Mouse (Mus musculus): ENCODE data around the gene Cckar. TPM values are rescaled to one million over a fixed set of nuclear protein-coding genes. Genes with fewer than 3 reads are reported as not detected.

The Cckar gene
- total and polyA plus RNA-seq, 2 experiments from 2014 or later, result 0.05 TPM; not detected in 1

DNA sequence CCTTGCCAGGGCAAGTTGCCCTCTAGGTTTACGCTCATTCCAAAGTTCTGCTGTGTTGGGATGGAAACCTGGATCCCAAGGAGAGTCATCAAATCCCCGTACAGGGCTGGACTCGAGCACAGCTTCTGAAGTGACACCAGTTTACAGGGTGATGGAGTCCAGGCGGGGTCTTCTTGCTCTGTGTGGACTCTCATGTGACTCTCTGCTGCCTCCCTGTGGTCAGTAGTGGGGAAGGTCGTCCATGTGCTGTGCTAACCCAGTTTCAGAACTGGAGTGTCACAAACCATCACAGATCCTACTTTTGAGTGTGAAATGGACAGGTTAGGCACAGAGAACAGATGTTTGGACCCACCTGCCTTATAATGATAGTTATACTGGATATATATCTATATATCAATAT, 35.2 kb downstream of the Cckar start:
- Histone ChIP-seq H3K4me3 (ENCODE audit: low read depth, low read length) (no peak overlapping the region), H3K9ac (replicated peaks; ENCODE audit: low read depth, low read length) (no peak overlapping the region), H3K4me2 (ENCODE audit: low read depth, low read length) (no peak overlapping the region), H3K36me3 (replicated peaks; ENCODE audit: control insufficient read depth, insufficient read depth, low read length) (no peaks in the 10 kb centered on the region), H3K9me3 (replicated peaks; ENCODE audit: control insufficient read depth, low read length) (no peaks in the 10 kb centered on the region), H3K4me1 (ENCODE audit: control insufficient read depth, insufficient read depth) (no peaks in the 10 kb centered on the region), H3K27ac (ENCODE audit: low read depth) (no peak overlapping the region), H3K27me3 (ENCODE audit: control insufficient read depth, insufficient read depth, low read length) (no peaks in the 10 kb centered on the region)
- ATAC-seq (ENCODE audit: insufficient read depth, low read depth) (peak; percentile 85), DNase-seq (ENCODE audit: low spot score) (peak; percentile 50)
- TF ChIP-seq CTCF (IDR thresholded peaks at IDR 0.05; ENCODE audit: low read depth) (peak; percentile 85), EP300 (IDR thresholded peaks at IDR 0.05; ENCODE audit: low read depth) (no peak)
- WGBS, result 20% methylated on average over 5 of the region's 5 CpGs

DNA sequence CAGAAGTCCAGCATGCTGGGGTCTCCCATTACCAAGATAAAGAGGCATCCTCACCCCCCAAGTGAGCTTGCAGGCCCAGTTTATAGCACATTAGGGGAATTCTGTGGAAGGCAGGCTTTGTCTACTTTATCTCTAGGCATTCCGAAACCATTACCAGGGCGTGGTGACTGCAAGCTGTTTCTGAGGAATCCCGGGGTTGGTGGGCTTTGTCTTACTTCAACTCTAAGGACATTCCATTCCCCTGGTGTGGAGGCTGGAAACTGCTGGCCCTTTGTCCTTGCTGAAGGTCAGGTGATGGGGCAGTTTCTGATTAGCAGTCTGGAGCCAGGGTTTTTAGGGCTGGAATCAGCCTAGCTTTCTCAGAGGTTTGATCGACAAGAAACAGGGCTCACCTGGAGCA, 36.0 kb downstream of the Cckar start:
- Histone ChIP-seq H3K9me3 (replicated peaks; ENCODE audit: control insufficient read depth, low read length) (no peaks in the 10 kb centered on the region), H3K4me3 (ENCODE audit: low read depth, low read length) (no peak overlapping the region), H3K4me2 (ENCODE audit: low read depth, low read length) (no peak overlapping the region), H3K9ac (replicated peaks; ENCODE audit: low read depth, low read length) (no peak overlapping the region), H3K27me3 (ENCODE audit: control insufficient read depth, insufficient read depth, low read length) (no peaks in the 10 kb centered on the region), H3K4me1 (ENCODE audit: control insufficient read depth, insufficient read depth) (no peaks in the 10 kb centered on the region), H3K36me3 (replicated peaks; ENCODE audit: control insufficient read depth, insufficient read depth, low read length) (no peaks in the 10 kb centered on the region), H3K27ac (ENCODE audit: low read depth) (no peak overlapping the region)
- TF ChIP-seq CTCF (IDR thresholded peaks at IDR 0.05; ENCODE audit: low read depth) (no peak), EP300 (IDR thresholded peaks at IDR 0.05; ENCODE audit: low read depth) (no peak)
- no peak for DNase-seq (ENCODE audit: low spot score)
- 48% methylated on average over 4 of the region's 4 CpGs for WGBS
- no peak for ATAC-seq (ENCODE audit: insufficient read depth, low read depth)

DNA sequence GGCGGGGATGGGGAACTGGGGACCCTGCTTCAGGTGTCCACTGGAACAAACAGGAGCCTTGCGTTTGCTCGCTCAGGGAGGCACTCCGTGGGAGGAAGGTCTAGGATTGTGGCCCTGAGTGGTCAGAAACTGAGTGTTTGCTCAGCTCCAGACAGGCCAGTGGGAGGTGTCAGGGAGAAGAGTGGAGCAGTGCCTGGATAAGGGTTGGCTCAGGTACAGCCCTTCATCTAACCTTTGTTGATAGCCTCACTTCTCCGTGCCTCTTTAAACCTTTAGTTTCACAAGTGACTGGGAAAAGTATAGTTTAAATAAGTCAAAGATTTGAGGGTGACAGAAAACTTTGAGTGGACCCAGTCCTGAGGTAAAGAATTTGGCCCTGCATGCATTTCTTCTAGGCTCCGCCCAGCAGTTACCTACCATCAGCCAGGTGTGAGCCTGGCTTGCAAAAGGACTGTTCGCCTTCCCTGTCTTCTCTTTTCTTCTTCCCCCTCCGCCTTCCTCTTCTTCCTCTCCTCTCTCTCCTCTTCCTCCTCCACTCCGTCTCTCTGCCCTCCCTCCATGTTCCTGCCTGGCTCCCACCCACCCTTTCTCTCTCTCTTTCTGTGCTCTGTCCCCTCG, 37.1 kb downstream of the Cckar start:
- no peak overlapping the region for H3K4me2 ChIP-seq (ENCODE audit: low read depth, low read length)
- no peaks in the 10 kb centered on the region for H3K9me3 ChIP-seq (replicated peaks; ENCODE audit: control insufficient read depth, low read length)
- H3K27me3 ChIP-seq (ENCODE audit: control insufficient read depth, insufficient read depth, low read length), result no peaks in the 10 kb centered on the region
- no peaks in the 10 kb centered on the region for H3K4me1 ChIP-seq (ENCODE audit: control insufficient read depth, insufficient read depth)
- H3K4me3 ChIP-seq (ENCODE audit: low read depth, low read length), result no peak overlapping the region
- no peak overlapping the region for H3K27ac ChIP-seq (ENCODE audit: low read depth)
- H3K9ac ChIP-seq (replicated peaks; ENCODE audit: low read depth, low read length), result no peak overlapping the region
- no peaks in the 10 kb centered on the region for H3K36me3 ChIP-seq (replicated peaks; ENCODE audit: control insufficient read depth, insufficient read depth, low read length)
- no peak for TF ChIP-seq EP300 (IDR thresholded peaks at IDR 0.05; ENCODE audit: low read depth)
- TF ChIP-seq CTCF (IDR thresholded peaks at IDR 0.05; ENCODE audit: low read depth), result no peak
- DNase-seq (ENCODE audit: low spot score) (no peak), ATAC-seq (ENCODE audit: insufficient read depth, low read depth) (no peak)
- WGBS, result 82% methylated on average over 10 of the region's 10 CpGs

DNA sequence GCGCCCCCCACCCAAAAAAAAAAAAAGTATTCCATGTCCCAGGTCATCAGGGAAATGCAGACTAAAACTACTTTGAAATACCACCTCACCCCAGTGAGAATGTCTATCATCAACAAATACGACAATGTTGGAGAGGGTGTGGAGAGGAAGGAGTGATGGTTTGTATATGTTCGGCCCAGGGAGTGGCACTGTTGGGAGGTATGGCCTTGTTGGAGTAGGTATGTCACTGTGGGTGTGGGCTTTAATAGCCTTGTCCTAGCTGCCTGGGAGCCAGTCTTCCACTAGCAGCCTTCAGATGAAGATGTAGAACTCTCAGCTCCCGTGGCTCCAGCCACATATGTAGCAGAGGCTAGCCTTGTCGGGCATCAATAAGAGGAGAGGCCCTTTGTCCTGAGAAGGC, 39.5 kb downstream of the Cckar start:
- no peaks in the 10 kb centered on the region for H3K4me1 ChIP-seq (ENCODE audit: control insufficient read depth, insufficient read depth)
- H3K4me3 ChIP-seq (ENCODE audit: low read depth, low read length), result no peak overlapping the region
- H3K27me3 ChIP-seq (ENCODE audit: control insufficient read depth, insufficient read depth, low read length), result no peaks in the 10 kb centered on the region
- H3K9me3 ChIP-seq (replicated peaks; ENCODE audit: control insufficient read depth, low read length), result no peaks in the 10 kb centered on the region
- TF ChIP-seq EP300 (IDR thresholded peaks at IDR 0.05; ENCODE audit: low read depth), result no peak
- no peak for TF ChIP-seq CTCF (IDR thresholded peaks at IDR 0.05; ENCODE audit: low read depth)
- H3K4me2 ChIP-seq (ENCODE audit: low read depth, low read length), result no peak overlapping the region
- H3K9ac ChIP-seq (replicated peaks; ENCODE audit: low read depth, low read length), result no peak overlapping the region
- WGBS, result 71% methylated on average over 5 of the region's 5 CpGs
- H3K36me3 ChIP-seq (replicated peaks; ENCODE audit: control insufficient read depth, insufficient read depth, low read length), result no peaks in the 10 kb centered on the region
- ATAC-seq (ENCODE audit: insufficient read depth, low read depth) (no peak), DNase-seq (ENCODE audit: low spot score) (no peak)
- H3K27ac ChIP-seq (ENCODE audit: low read depth), result no peak overlapping the region

DNA sequence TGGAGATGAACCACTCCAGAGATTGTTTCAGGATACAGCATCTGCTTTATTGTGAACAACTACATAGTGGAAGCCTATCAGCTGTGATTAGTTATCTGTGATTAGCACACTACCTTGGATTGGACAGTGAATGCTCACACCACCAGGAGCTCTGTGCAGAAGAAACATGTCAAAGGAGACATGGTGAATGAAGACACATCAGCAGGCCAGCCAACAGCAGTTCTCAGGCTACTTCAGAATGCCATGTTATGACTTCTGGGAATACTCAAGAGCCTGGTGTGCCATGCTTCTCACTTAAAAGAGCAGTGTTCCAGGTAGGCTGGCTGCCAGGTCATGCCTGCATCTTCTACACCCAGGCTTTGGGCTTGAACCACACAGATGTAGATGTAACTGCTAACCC, 43.8 kb downstream of the Cckar start:
- DNase-seq (ENCODE audit: low spot score) (no peak), ATAC-seq (ENCODE audit: insufficient read depth, low read depth) (no peak)
- H3K4me1 ChIP-seq (ENCODE audit: control insufficient read depth, insufficient read depth), result no peaks in the 10 kb centered on the region
- no peak overlapping the region for H3K9ac ChIP-seq (replicated peaks; ENCODE audit: low read depth, low read length)
- H3K4me2 ChIP-seq (ENCODE audit: low read depth, low read length), result no peak overlapping the region
- TF ChIP-seq EP300 (IDR thresholded peaks at IDR 0.05; ENCODE audit: low read depth) (no peak), CTCF (IDR thresholded peaks at IDR 0.05; ENCODE audit: low read depth) (no peak)
- no peak overlapping the region for H3K27ac ChIP-seq (ENCODE audit: low read depth)
- no peaks in the 10 kb centered on the region for H3K36me3 ChIP-seq (replicated peaks; ENCODE audit: control insufficient read depth, insufficient read depth, low read length)
- no peak overlapping the region for H3K4me3 ChIP-seq (ENCODE audit: low read depth, low read length)
- H3K27me3 ChIP-seq (ENCODE audit: control insufficient read depth, insufficient read depth, low read length), result no peaks in the 10 kb centered on the region
- no peaks in the 10 kb centered on the region for H3K9me3 ChIP-seq (replicated peaks; ENCODE audit: control insufficient read depth, low read length)

DNA sequence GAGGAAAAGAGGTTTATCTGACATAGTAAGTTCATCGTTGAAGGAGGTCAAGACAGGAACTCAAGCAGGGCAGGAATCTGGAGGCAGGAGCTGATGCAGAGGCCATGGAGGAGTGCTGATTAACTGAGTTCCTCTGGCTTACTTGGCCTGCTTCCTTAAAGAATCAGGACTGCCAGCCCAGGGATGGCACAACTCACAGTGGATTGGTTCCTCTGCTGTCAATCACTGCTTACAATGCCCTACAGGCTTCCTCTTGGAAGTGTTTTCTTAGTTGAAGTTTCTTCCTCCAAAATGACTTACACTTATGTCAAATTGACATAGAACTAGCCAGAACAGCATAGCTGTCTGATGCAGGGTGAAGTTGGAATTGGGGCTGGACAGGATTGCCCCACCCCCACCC, 45.1 kb downstream of the Cckar start:
- Histone ChIP-seq H3K4me1 (ENCODE audit: control insufficient read depth, insufficient read depth) (no peaks in the 10 kb centered on the region), H3K4me2 (ENCODE audit: low read depth, low read length) (no peak overlapping the region), H3K9ac (replicated peaks; ENCODE audit: low read depth, low read length) (no peak overlapping the region), H3K36me3 (replicated peaks; ENCODE audit: control insufficient read depth, insufficient read depth, low read length) (peaks cover 3% of the 10 kb centered on the region; the same call in 1 of the 2 replicates), H3K27me3 (ENCODE audit: control insufficient read depth, insufficient read depth, low read length) (no peaks in the 10 kb centered on the region), H3K9me3 (replicated peaks; ENCODE audit: control insufficient read depth, low read length) (no peaks in the 10 kb centered on the region), H3K4me3 (ENCODE audit: low read depth, low read length) (no peak overlapping the region), H3K27ac (ENCODE audit: low read depth) (no peak overlapping the region)
- WGBS, result 14% methylated on average over 1 of the region's 1 CpGs
- no peak for ATAC-seq (ENCODE audit: insufficient read depth, low read depth)
- TF ChIP-seq CTCF (IDR thresholded peaks at IDR 0.05; ENCODE audit: low read depth) (no peak), EP300 (IDR thresholded peaks at IDR 0.05; ENCODE audit: low read depth) (no peak)
- DNase-seq (ENCODE audit: low spot score), result no peak

Measured in heart, postnatal 0 days (tissue).